Mouse (Mus musculus) sigmoid colon, adult 10 weeks (tissue): ENCODE measurements around the gene Mfsd8. TPM values are rescaled to one million over a fixed set of nuclear protein-coding genes. Genes with fewer than 3 reads are reported as not detected.

Experiments
- polyA plus RNA-seq: library from polyadenylated mRNA; stranded (reverse); fragments of 350-450 nt; fragmentation: Illumina TruSeq; extraction: RNeasy Lipid Tissue Mini Kit (QIAGEN cat#74804); gene quantifications from one replicate; pipeline ENCODE4 v1.2.3, GENCODE M21; 2014; ENCODE audit warnings: low read depth, low replicate concordance

The Mfsd8 gene
- 33.2 TPM for polyA plus RNA-seq

GRCm38 (mm10) chr3:40846473-40846956, at the start of gene Mfsd8:
TSS of gene Mfsd8 (minus strand) at chr3:40846886.

GRCm38 (mm10) chr3:40846957-40847017, 101 bp upstream of the Mfsd8 start, which contains the start of gene Abhd18:
TSS of gene Abhd18 (plus strand) at chr3:40846970.

GRCm38 (mm10) chr3:40799530-40800372, 46.9 kb downstream of the Mfsd8 start, which contains the start of gene Plk4:
TSS of gene Plk4 (plus strand) at chr3:40800019.

Other genes starting within 250 kb of the Mfsd8 start
- 0.32 TPM for gene Slc25a31, start 138.0 kb downstream of the Mfsd8 start, polyA plus RNA-seq
- 90.5 TPM for gene Hspa4l, start 102.4 kb downstream of the Mfsd8 start, polyA plus RNA-seq
- gene Plk4, start 46.9 kb downstream of the Mfsd8 start, polyA plus RNA-seq = 14.9 TPM
- gene Abhd18, start 84 bp upstream of the Mfsd8 start, polyA plus RNA-seq = 27.0 TPM
- not detected for gene 1700034I23Rik, start 55.7 kb upstream of the Mfsd8 start, polyA plus RNA-seq
- gene Larp1b, start 102.9 kb upstream of the Mfsd8 start, polyA plus RNA-seq = 124 TPM
- 77.9 TPM for gene Pgrmc2, start 236.2 kb upstream of the Mfsd8 start, polyA plus RNA-seq